8 mouse cellular contexts compared by ENCODE assay signal in genomic region chr5:64155861-64156550, GRCm38 (mm10). TPM values are rescaled to one million over a fixed set of nuclear protein-coding genes. Genes with fewer than 3 reads are reported as not detected.
DNase-seq lines count a peak whose midpoint lies in the region; ATAC-seq and TF ChIP-seq lines count a peak whose summit lies in the region.

Gene Tbc1d1, plus strand, starts transcription at chr5:64156305.

- no peaks in the 10 kb centered on the region for H3K9me3 ChIP-seq in heart, postnatal 0 days (replicated peaks; ENCODE audit: control insufficient read depth, low read length)
- no peaks in the 10 kb centered on the region for H3K9me3 ChIP-seq in liver, postnatal 0 days (ENCODE audit: low read length)

- H3K4me2 ChIP-seq in heart, postnatal 0 days (ENCODE audit: low read depth, low read length), result peak within 1 kb of the TSS; percentile 59
- H3K4me2 ChIP-seq in liver, postnatal 0 days (ENCODE audit: low read depth, low read length), result peak within 1 kb of the TSS; percentile 65

- TF ChIP-seq EP300 in heart, postnatal 0 days (IDR thresholded peaks at IDR 0.05; ENCODE audit: low read depth), result no peak
- TF ChIP-seq EP300 in liver, postnatal 0 days (IDR thresholded peaks at IDR 0.05; ENCODE audit: low read depth), result no peak; the same call in 1 of the 2 replicates

- no peak for ATAC-seq in erythroblast, adult 5-6 weeks (replicated peaks; ENCODE audit: low FRiP score, poor library complexity, severe bottlenecking)
- ATAC-seq in heart, postnatal 0 days (ENCODE audit: insufficient read depth, low read depth), result peak; percentile 73
- peak; percentile 46 for ATAC-seq in liver, postnatal 0 days

- 0 out of 2 replicates have a peak, but pooled peaks cover 10% of the 10 kb centered on the region for H3K27me3 ChIP-seq in heart, postnatal 0 days (ENCODE audit: control insufficient read depth, insufficient read depth, low read length)
- peaks cover 14% of the 10 kb centered on the region; the same call in 1 of the 2 replicates for H3K27me3 ChIP-seq in liver, postnatal 0 days (ENCODE audit: insufficient read depth, low read length)

- peak within 1 kb of the TSS; percentile 47 for H3K9ac ChIP-seq in heart, postnatal 0 days (replicated peaks; ENCODE audit: low read depth, low read length)
- H3K9ac ChIP-seq in liver, postnatal 0 days (replicated peaks), result 0 out of 2 replicates have a peak within 1 kb of the TSS, but pooled peaks have one; percentile 1

- peak within 1 kb of the TSS; percentile 48 for H3K27ac ChIP-seq in heart, postnatal 0 days (ENCODE audit: low read depth)
- H3K27ac ChIP-seq in liver, postnatal 0 days (ENCODE audit: low read depth), result peak within 1 kb of the TSS; percentile 9

- H3K4me3 ChIP-seq in heart, postnatal 0 days (ENCODE audit: low read depth, low read length), result peak within 1 kb of the TSS; percentile 33
- H3K4me3 ChIP-seq in liver, postnatal 0 days (ENCODE audit: low read depth, low read length), result peak within 1 kb of the TSS; percentile 17; the same call in 1 of the 2 replicates

- no peak for TF ChIP-seq CTCF in heart, postnatal 0 days (IDR thresholded peaks at IDR 0.05; ENCODE audit: low read depth)
- TF ChIP-seq CTCF in liver, postnatal 0 days (IDR thresholded peaks at IDR 0.05; ENCODE audit: low read depth), result no peak

- no peak for DNase-seq in urinary bladder, adult 2 months (ENCODE audit: low spot score)
- DNase-seq in urinary bladder, postnatal 10 days (ENCODE audit: low spot score), result no peak
- DNase-seq in heart, postnatal 0 days (ENCODE audit: low spot score), result peak; percentile 88
- peak; percentile 69 to 80 for DNase-seq in kidney, postnatal 25 days
- peak; percentile 72 for DNase-seq in liver, postnatal 0 days
- peak; percentile 25 for DNase-seq in ovary, adult 18-20 months (ENCODE audit: low spot score)
- DNase-seq in yolk sac, embryonic 10.5 days (ENCODE audit: low spot score), result peak; percentile 74

- WGBS in heart, postnatal 0 days, result 12% methylated on average over 11 of the region's 11 CpGs
- 23% methylated on average over 11 of the region's 11 CpGs for WGBS in liver, postnatal 0 days (ENCODE audit: insufficient replicate concordance)

- no peaks in the 10 kb centered on the region for H3K36me3 ChIP-seq in heart, postnatal 0 days (replicated peaks; ENCODE audit: control insufficient read depth, insufficient read depth, low read length)
- H3K36me3 ChIP-seq in liver, postnatal 0 days (replicated peaks; ENCODE audit: insufficient read depth, low read length), result no peaks in the 10 kb centered on the region

- H3K4me1 ChIP-seq in heart, postnatal 0 days (ENCODE audit: control insufficient read depth, insufficient read depth), result peaks cover 7% of the 10 kb centered on the region
- peaks cover 24% of the 10 kb centered on the region for H3K4me1 ChIP-seq in liver, postnatal 0 days (ENCODE audit: insufficient read depth)

RNA-seq across cellular contexts. Expression of gene Tbc1d1, which starts in this region (rescaled TPM):
- 41.2 and 42.3 TPM in 2 replicates for polyA plus RNA-seq in urinary bladder, adult 2 months (2012; rRNA removed)
- 7.3 and 10.4 TPM in 2 replicates for total RNA-seq in erythroblast, adult 5-6 weeks (2015; ENCODE audit: low replicate concordance)
- total RNA-seq in erythroblast, adult 5-6 weeks (2017; ENCODE audit: low replicate concordance), result 9.6 and 11.0 TPM in 2 replicates
- 43.7 and 55.4 TPM in 2 replicates for total RNA-seq in heart, postnatal 0 days (2014; rRNA removed; ENCODE audit: low replicate concordance)
- 18.3 and 22.4 TPM in 2 replicates for polyA plus RNA-seq in heart, postnatal 0 days (2015; fragmentation: Nextera tagmentation; extraction: Ambion mirVana)
- 3.6 and 5.0 TPM in 2 replicates for polyA plus RNA-seq in liver, postnatal 0 days (2015; fragmentation: Nextera tagmentation; extraction: Ambion mirVana)

Comparison
In these comparisons a context has a peak if more than half of its experiments do, and no peak if none do; other contexts are left out.
1. DNase-seq: peak in heart, postnatal 0 days (single experiment), kidney, postnatal 25 days (2 of 2), liver, postnatal 0 days (single experiment), ovary, adult 18-20 months (single experiment) and yolk sac, embryonic 10.5 days (single experiment); none in urinary bladder, adult 2 months (single experiment) and urinary bladder, postnatal 10 days (single experiment).